Mouse (Mus musculus): ENCODE measurements around the gene Ripor1.
A peak's percentile ranks its signal among the peaks of the same experiment; 100 is the strongest.

Ripor1 gene

GRCm38 (mm10) chr8:105629337-105629736, 24.3 kb downstream of the Ripor1 start:
- DNase-seq = no peak

DNA sequence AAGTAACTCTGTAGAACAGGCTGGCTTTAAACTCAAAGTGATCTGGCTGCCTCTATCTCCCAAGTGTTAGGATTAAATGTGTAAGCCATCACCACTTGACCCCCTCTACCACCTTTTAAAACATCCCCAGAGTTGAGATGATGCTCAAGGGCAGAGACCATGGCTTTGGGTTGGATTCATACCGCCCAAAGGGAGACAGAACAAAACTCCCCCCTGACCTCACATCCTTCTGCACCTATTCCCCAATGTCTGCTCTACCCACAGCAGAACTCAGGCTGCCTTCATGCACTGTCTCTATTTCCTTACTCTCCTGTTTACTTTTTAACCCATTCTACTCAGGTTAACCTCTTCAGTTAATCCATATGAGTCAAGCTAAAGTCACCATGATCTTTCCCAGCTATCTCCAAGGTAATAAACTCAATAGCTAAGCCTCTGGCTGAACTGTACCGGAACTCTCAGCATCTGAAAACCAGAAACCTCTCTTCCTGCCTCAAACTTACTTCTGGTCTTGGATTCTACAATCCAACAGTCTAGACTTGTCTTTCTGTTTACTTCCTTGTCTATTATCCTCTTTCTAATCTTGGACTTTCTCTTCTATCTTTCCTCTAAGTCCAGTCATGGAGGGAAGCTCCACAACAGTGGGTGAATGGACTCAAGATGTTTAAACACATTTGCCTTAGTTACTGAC, 29.9 kb downstream of the Ripor1 start:
- no peak for DNase-seq

GRCm38 (mm10) chr8:105635481-105635880, 30.4 kb downstream of the Ripor1 start:
- DNase-seq = no peak

DNA sequence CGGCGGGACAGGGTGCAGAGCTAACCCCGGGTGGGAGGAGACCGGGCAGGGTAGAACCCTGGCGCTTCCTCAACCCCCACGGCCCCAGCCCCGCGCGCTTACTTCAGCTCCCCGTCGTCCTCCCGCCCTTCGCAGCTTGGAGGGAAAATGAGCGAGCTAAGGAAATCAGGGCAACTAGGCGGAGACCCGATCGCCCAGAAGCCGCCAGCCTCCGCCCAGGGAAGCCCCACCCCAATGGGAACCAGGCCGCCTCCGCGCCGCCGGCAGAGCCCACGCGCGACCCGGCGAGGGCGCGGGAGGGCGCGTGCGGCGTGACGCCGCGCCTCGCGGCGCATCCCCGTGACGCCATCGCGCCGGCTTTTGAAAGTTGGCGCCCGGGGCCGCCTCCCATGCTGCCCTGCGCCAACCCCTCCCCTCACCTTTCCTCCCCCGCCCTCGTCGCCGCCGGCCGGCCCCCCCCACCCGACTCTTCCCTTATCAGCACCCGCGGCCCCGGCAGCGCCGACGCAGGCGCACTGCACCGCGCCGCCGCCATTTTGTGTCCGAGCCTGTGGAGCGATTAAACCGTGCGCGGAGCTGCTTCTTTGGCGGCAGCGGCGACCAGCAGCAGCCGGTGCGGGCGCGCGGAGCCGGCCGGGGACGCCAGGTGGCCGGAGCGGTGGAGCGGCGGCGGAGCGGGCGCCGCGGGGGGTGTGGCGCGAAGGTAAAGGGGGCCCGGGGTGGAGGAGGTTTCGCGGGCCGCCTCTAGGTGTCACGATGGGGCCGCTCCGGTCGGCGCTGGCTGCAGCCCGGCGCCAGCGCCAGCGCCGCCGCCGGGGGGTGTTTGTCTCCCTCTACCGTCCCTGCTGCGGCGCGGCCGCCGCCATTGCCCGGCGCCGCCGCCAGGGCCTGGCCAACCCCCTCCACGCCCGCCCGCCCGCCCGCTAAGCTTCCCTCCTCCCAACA, 31.2 kb downstream of the Ripor1 start, which contains the start of gene Ctcf:
Gene Ctcf, plus strand, starts transcription at position 551 of the 945 bp plus-strand sequence.
- DNase-seq = peak; percentile 94 to 97

DNA sequence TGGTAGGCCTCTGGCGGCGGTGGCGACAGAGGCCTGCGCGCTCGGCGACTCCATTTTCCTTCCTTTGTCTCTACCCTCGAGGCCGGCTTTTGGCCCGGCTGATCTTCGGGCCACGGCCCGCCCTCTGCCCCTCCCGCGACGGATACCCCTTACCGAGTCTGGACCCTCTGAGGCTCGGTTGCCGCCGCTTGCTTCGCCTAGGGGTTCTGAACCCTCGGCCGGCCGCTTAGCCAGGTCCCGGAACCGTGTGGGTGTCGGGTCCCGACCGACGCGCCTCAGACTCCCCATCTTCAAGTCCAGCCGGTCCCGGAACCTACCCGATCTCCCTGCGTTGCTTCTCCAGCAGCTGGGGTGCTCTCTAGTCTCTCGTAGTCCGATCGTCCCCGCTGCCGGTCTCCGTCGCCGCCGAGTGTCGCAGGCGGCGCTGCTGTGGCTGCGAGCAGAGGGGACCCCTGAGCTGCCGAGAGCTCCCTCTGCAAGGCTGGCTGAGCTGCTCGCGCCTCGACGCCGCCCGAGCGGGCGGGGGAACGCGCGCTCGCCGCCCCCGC, 32.0 kb downstream of the Ripor1 start, which contains the start of gene Agrp:
Gene Agrp, minus strand, starts transcription at position 431 of the 548 bp plus-strand sequence.
- peak; percentile 69 to 80 for DNase-seq

DNA sequence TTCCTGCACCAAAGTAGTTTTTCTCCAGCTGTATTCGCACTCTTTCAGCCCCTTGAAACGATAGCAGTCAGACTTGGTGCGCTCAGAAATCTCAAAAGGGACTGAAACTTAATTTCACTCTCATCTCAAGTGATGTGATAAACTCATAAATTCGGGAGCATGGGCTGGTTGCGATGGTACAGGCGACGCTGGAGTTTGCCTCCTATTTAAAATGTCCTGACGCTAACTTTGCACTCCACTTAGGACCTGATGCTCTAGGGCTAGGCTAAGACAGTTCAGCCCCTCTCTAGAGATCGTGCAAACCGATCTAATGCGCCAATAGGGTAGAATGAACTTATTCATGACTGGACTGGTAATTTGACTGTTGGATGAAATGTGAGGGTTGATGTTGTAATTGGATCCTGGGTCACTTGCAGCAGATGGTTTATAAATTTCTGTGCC, 32.6 kb downstream of the Ripor1 start:
- DNase-seq = no peak

GRCm38 (mm10) chr8:105638510-105638909, 33.5 kb downstream of the Ripor1 start:
- no peak for DNase-seq

DNA sequence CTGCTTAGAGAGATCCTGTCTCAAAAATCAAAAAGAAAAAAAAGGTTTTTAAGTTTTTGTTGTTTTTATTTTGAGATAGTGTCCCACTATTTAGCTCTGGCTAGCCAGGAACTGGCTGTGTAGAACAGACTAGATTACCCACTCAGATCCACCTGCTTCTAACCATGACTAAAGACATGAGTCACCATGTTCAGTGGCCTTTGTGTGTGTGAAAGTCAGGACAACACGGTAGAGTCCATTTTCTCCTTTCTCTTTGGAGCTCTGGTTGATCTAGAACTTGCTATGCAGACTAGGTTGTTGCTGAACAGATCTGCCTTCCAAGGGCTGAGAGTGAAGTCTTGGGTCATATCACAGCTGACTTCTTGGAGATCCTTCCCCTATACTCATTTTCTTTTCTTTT, 34.8 kb downstream of the Ripor1 start:
- no peak for DNase-seq

GRCm38 (mm10) chr8:105640511-105640910, 35.5 kb downstream of the Ripor1 start:
- no peak for DNase-seq

- no peak for DNase-seq
These were observed 40.1 kb downstream of the Ripor1 start for GRCm38 (mm10) chr8:105645205-105645604.

DNA sequence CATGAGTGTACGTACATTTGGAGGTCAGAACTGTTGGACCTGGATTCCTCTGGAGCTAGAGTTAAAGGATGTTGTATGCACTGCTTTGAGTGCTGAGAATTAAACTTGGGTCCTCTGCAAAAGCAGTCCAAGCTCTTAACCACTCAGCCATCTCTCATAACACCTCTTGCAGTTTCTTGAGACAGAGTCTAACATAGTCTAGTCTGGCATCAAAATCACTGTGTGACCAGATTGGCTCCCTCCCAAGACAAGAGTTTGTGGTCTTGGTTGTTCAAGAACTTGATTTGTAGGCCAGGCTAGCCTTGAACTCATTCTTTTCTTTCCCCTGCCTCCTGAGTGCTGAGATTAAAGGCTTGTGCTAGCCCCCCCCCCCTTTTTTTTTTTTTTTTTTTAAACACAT, 43.9 kb downstream of the Ripor1 start:
- DNase-seq = no peak

- no peak for DNase-seq
These were observed 52.6 kb downstream of the Ripor1 start for GRCm38 (mm10) chr8:105657641-105658040.

GRCm38 (mm10) chr8:105661167-105661566, 56.1 kb downstream of the Ripor1 start:
- peak; percentile 12 to 34 for DNase-seq

Data from kidney, postnatal 4 days (tissue).